Mouse (Mus musculus): ENCODE results near the gene Tbx21.

GRCm38 (mm10) chr11:97160341-97160740 lies 45.2 kb upstream of the Tbx21 start:
- no peak for TF ChIP-seq CTCF (IDR thresholded peaks at IDR 0.05)
- TF ChIP-seq EP300 (IDR thresholded peaks at IDR 0.05), result no peak
